Mouse (Mus musculus) limb, embryonic 14.5 days (tissue): Measurements from ENCODE around the gene Mdh2. TPM values are rescaled to one million over a fixed set of nuclear protein-coding genes. Genes with fewer than 3 reads are reported as not detected.

Experiments
- ATAC-seq: fragments of 200-750 bp; cut with Nextera tagmentation; 2 replicates; pipeline ENCODE4 v1.8.0; 2017; ENCODE audit warnings: low read depth, moderate number of reproducible peaks, moderate TSS enrichment; ENCODE audit not compliant: low FRiP score
- DNase-seq: peaks from one replicate; pipeline ENCODE4 v3.0.0-alpha.2; 2015; ENCODE audit warnings: low spot score
- H3K27ac ChIP-seq: fragments of 300-500 bp; sonication (generic); replicated peaks from 2 replicates; pipeline ENCODE4 v1.5.1; 2014; ENCODE audit warnings: low read depth, mild to moderate bottlenecking, low read length, moderate library complexity, mixed read lengths
- H3K27me3 ChIP-seq: fragments of 300-500 bp; sonication (generic); 2 replicates; pipeline ENCODE4 v1.6.1; 2014; ENCODE audit warnings: low read length, mixed read lengths; ENCODE audit not compliant: control insufficient read depth, insufficient read depth
- H3K36me3 ChIP-seq: fragments of 300-500 bp; sonication (generic); 2 replicates; pipeline ENCODE4 v1.6.1; 2014; ENCODE audit warnings: mild to moderate bottlenecking, low read length, moderate library complexity, mixed read lengths; ENCODE audit not compliant: control insufficient read depth, insufficient read depth
- H3K4me1 ChIP-seq: fragments of 300-500 bp; sonication (generic); 2 replicates; pipeline ENCODE4 v1.6.1; 2014; ENCODE audit warnings: antibody characterized with exemption, low read length, mixed read lengths; ENCODE audit not compliant: control insufficient read depth, insufficient read depth
- H3K4me2 ChIP-seq: fragments of 300-500 bp; sonication (generic); replicated peaks from 2 replicates; pipeline ENCODE4 v1.6.1; 2014; ENCODE audit warnings: low read depth, mild to moderate bottlenecking, low read length, moderate library complexity; ENCODE audit not compliant: severe bottlenecking
- H3K4me3 ChIP-seq: fragments of 300-500 bp; sonication (generic); replicated peaks from 2 replicates; pipeline ENCODE4 v1.5.1; 2014; ENCODE audit warnings: low read length
- H3K9ac ChIP-seq: fragments of 300-500 bp; sonication (generic); 2 replicates; pipeline ENCODE4 v1.6.1; 2014; ENCODE audit warnings: mild to moderate bottlenecking, low read depth, low read length, moderate library complexity; ENCODE audit not compliant: severe bottlenecking
- H3K9me3 ChIP-seq: fragments of 300-500 bp; sonication (generic); 2 replicates; pipeline ENCODE4 v1.6.1; 2016; ENCODE audit warnings: low read length; ENCODE audit not compliant: control insufficient read depth
- POLR2A ChIP-seq: fragments of 200-500 bp; IDR thresholded peaks from 2 replicates; pipeline ENCODE4 v1.8.0; 2012; ENCODE audit warnings: inconsistent platforms, mild to moderate bottlenecking, moderate library complexity, borderline replicate concordance; ENCODE audit not compliant: insufficient read depth, insufficient read length; ENCODE audit errors: extremely low read depth
- WGBS: fragments of 180-500 bp; shearing (Covaris S2); extraction: QIAGEN DNeasy Blood & Tissue Kit; methylation state at CpG from one replicate; pipeline ENCODE4 v1.1.7; 2014; 5-methylcytosine and 5-hydroxymethylcytosine counted together
- polyA plus RNA-seq, 2 experiments: library from polyadenylated mRNA; depleted of rRNA in 1 of 2; stranded (reverse) in 1 of 2; unstranded in 1 of 2; fragments of >200 nt; fragmentation: Nextera tagmentation in 1 of 2; extraction: Ambion mirVana in 1 of 2; gene quantifications; 2 replicates each; pipeline versions ENCODE4 v1.2.1 to v1.2.3; 2012 to 2014

Gene Mdh2
- polyA plus RNA-seq, 2 experiments = 339 to 429 TPM

DNA sequence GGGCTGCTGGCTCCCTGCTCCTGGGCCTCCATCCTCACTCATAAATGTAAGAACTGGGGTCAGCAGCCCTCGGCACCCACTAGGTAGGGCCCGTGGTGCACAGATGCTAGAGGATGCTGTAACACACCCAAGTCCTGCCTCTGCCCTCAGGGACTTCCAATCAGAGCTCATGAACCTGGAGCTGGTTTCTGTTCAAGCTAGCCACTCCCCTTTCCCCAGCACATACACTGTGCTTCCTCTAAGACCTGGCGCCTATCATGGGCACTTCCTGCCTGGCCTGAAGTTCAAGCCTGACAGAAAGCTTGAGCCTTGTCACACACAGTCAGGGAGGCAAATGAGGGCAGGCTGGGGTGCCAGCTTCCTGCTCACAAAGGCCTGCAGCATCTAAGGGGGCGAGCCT lies 45.2 kb upstream of the Mdh2 start:
- Histone ChIP-seq H3K27me3 (no peaks in the 10 kb centered on the region), H3K9me3 (no peaks in the 10 kb centered on the region), H3K4me1 (no peaks in the 10 kb centered on the region), H3K4me3 (no peak overlapping the region), H3K9ac (no peak overlapping the region), H3K36me3 (peaks cover 90% of the 10 kb centered on the region), H3K27ac (no peak overlapping the region), H3K4me2 (no peak overlapping the region)
- WGBS = 86% methylated on average over 4 of the region's 4 CpGs
- no peak for DNase-seq
- ATAC-seq = no peak
- no peak for TF ChIP-seq POLR2A

DNA sequence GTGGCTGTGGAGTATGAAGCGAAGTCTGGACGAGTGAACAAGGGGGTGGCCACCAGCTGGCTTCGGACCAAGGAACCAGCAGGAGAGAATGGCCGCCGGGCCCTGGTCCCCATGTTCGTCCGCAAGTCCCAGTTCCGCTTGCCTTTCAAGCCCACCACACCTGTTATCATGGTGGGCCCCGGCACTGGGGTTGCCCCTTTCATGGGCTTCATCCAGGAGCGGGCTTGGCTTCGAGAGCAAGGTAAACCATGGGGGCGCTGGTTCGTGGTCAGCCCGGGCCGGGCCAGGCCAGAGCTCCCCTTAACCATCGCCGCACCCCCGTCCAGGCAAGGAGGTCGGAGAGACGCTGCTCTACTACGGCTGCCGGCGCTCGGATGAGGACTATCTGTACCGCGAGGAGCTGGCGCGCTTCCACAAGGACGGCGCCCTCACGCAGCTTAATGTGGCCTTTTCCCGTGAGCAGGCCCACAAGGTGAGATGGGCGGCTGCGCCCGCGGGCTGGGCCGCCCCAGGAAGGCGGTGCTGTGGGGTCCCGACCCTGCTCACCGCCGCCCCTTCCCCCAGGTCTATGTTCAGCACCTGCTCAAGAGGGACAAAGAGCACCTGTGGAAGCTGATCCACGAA lies 44.1 kb upstream of the Mdh2 start:
- peaks cover 86% of the 10 kb centered on the region for H3K36me3 ChIP-seq
- no peaks in the 10 kb centered on the region for H3K4me1 ChIP-seq
- no peak overlapping the region for H3K4me2 ChIP-seq

DNA sequence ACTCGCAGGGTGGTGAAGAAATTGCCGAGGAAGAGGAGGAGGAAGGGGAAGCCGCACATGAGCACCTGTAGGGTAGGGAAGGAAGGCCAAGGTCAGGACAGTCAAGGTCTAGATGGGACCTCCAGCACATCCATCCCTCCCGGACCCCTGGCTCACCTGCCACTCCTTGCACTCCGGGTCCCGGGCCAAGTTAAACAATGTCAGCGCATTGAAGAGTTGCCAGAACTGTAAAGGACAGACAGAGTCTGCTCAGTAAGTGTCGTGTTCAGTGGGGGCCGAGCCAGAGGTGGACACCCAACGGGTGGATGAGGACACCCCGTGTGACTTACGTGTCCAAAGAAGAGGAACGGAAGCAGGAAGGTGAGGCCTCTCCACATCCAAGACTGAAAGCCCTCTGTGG lies 42.5 kb upstream of the Mdh2 start:
- no peak for TF ChIP-seq POLR2A

More for the DNA sequence above, 44.1 kb upstream of the Mdh2 start:
- no peak overlapping the region for H3K9ac ChIP-seq
- no peak overlapping the region for H3K27ac ChIP-seq
- TF ChIP-seq POLR2A = no peak
- no peak for DNase-seq
- WGBS = 88% methylated on average over 36 of the region's 42 CpGs
- no peaks in the 10 kb centered on the region for H3K27me3 ChIP-seq
- H3K9me3 ChIP-seq = no peaks in the 10 kb centered on the region
- ATAC-seq = no peak
- H3K4me3 ChIP-seq = no peak overlapping the region

DNA sequence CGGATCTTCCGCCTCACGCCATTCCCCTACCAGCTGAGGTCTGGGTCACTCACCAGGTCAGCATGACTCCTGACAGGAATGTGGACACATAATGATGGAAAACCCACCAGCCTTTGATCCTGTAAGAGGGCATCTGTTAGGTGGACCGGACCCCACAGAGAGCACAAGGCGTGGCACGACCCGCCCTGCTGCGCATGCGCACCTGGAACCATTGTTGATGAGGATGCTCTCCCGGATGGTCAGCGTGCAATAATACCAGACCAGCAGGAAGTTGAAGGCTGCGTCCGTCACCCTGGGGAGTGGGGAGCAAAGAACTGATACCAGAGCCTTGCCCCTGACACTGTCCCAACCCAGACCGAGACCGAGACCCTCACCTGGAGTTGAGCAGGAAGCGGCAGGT lies 41.7 kb upstream of the Mdh2 start:
- WGBS = 90% methylated on average over 16 of the region's 16 CpGs
- peaks cover 63% of the 10 kb centered on the region for H3K36me3 ChIP-seq
- TF ChIP-seq POLR2A = no peak

More for the DNA sequence above, 42.5 kb upstream of the Mdh2 start:
- H3K9ac ChIP-seq = no peak overlapping the region
- no peaks in the 10 kb centered on the region for H3K9me3 ChIP-seq
- no peaks in the 10 kb centered on the region for H3K4me1 ChIP-seq
- no peak for ATAC-seq
- H3K4me2 ChIP-seq = no peak overlapping the region
- H3K36me3 ChIP-seq = peaks cover 71% of the 10 kb centered on the region
- no peaks in the 10 kb centered on the region for H3K27me3 ChIP-seq
- DNase-seq = no peak
- H3K4me3 ChIP-seq = no peak overlapping the region
- no peak overlapping the region for H3K27ac ChIP-seq
- 88% methylated on average over 13 of the region's 13 CpGs for WGBS

DNA sequence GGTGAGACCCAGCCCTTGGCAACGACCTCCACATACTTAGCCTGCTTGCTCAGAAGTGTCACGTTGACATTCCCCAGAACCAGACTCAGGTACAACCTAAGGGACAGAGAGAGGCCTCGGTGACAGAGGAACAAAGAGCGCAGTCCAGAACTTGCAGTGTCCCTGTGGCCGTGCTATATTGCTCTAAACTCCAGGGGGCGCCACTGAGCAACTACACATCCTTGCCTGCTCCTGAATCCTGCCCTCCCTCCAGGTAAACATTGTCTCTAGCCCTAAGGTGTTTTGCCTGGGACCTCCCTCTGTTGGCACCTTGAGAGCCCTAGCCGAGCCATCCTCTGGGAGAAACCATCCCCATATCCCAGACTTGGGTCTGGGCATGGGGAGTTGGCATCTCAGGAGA lies 41.1 kb upstream of the Mdh2 start:
- Histone ChIP-seq H3K27ac (no peak overlapping the region), H3K27me3 (no peaks in the 10 kb centered on the region), H3K4me3 (no peak overlapping the region), H3K4me2 (no peak overlapping the region), H3K9ac (no peak overlapping the region), H3K9me3 (no peaks in the 10 kb centered on the region), H3K36me3 (peaks cover 57% of the 10 kb centered on the region), H3K4me1 (no peaks in the 10 kb centered on the region)
- 77% methylated on average over 7 of the region's 7 CpGs for WGBS
- ATAC-seq (no peak), DNase-seq (no peak)
- no peak for TF ChIP-seq POLR2A

More for the DNA sequence above, 41.7 kb upstream of the Mdh2 start:
- Histone ChIP-seq H3K27ac (no peak overlapping the region), H3K4me3 (no peak overlapping the region), H3K27me3 (no peaks in the 10 kb centered on the region), H3K4me2 (no peak overlapping the region), H3K9me3 (no peaks in the 10 kb centered on the region), H3K4me1 (no peaks in the 10 kb centered on the region), H3K9ac (no peak overlapping the region)
- no peak for ATAC-seq
- no peak for DNase-seq
